Mouse (Mus musculus): ENCODE results near the gene Polr2a. TPM values are rescaled to one million over a fixed set of nuclear protein-coding genes. Genes with fewer than 3 reads are reported as not detected.
"Not testable (repeated sequence)": the region's sequence is repeated elsewhere in the genome, so short reads cannot be mapped to it uniquely, and the experiment has no call there.

Gene Polr2a
- polyA plus RNA-seq, 1 experiment from 2014 or later = 17.5 TPM

- Histone ChIP-seq H3K4me3 (no peak overlapping the region), H3K4me2 (replicated peaks) (no peak overlapping the region), H3K4me1 (0 out of 2 replicates have a peak, but pooled peaks cover 4% of the 10 kb centered on the region), H3K36me3 (no peaks in the 10 kb centered on the region), H3K9me3 (no peaks in the 10 kb centered on the region), H3K27me3 (no peaks in the 10 kb centered on the region), H3K27ac (replicated peaks) (no peak overlapping the region), H3K9ac (replicated peaks) (no peak overlapping the region)
- ATAC-seq (replicated peaks) = no peak
- WGBS = 81% methylated on average over 3 of the region's 3 CpGs
Measured at GRCm38 (mm10) chr11:69708614-69709265, 49.7 kb downstream of the Polr2a start.

- whole genome bisulfite sequencing = 84% methylated on average over 4 of the region's 4 CpGs
- Histone ChIP-seq H3K36me3 (no peaks in the 10 kb centered on the region), H3K4me3 (no peak overlapping the region)
Measured at GRCm38 (mm10) chr11:69707873-69708381, 50.5 kb downstream of the Polr2a start.

GRCm38 (mm10) chr11:69707480-69707847, 51.0 kb downstream of the Polr2a start:
- H3K4me3 ChIP-seq = no peak overlapping the region
- H3K27me3 ChIP-seq = no peaks in the 10 kb centered on the region
- H3K4me1 ChIP-seq = 0 out of 2 replicates have a peak, but pooled peaks cover 4% of the 10 kb centered on the region
- no peak for ATAC-seq (replicated peaks)
- H3K9ac ChIP-seq (replicated peaks) = no peak overlapping the region
- no peak overlapping the region for H3K27ac ChIP-seq (replicated peaks)
- no peaks in the 10 kb centered on the region for H3K36me3 ChIP-seq
- H3K9me3 ChIP-seq = no peaks in the 10 kb centered on the region
- WGBS = 86% methylated on average over 4 of the region's 4 CpGs
- no peak overlapping the region for H3K4me2 ChIP-seq (replicated peaks)

More at GRCm38 (mm10) chr11:69707873-69708381, 50.5 kb downstream of the Polr2a start:
- no peaks in the 10 kb centered on the region for H3K27me3 ChIP-seq
- no peak for ATAC-seq (replicated peaks)
- no peak overlapping the region for H3K4me2 ChIP-seq (replicated peaks)
- no peak overlapping the region for H3K27ac ChIP-seq (replicated peaks)
- no peak overlapping the region for H3K9ac ChIP-seq (replicated peaks)
- no peaks in the 10 kb centered on the region for H3K9me3 ChIP-seq
- 0 out of 2 replicates have a peak, but pooled peaks cover 4% of the 10 kb centered on the region for H3K4me1 ChIP-seq

DNA sequence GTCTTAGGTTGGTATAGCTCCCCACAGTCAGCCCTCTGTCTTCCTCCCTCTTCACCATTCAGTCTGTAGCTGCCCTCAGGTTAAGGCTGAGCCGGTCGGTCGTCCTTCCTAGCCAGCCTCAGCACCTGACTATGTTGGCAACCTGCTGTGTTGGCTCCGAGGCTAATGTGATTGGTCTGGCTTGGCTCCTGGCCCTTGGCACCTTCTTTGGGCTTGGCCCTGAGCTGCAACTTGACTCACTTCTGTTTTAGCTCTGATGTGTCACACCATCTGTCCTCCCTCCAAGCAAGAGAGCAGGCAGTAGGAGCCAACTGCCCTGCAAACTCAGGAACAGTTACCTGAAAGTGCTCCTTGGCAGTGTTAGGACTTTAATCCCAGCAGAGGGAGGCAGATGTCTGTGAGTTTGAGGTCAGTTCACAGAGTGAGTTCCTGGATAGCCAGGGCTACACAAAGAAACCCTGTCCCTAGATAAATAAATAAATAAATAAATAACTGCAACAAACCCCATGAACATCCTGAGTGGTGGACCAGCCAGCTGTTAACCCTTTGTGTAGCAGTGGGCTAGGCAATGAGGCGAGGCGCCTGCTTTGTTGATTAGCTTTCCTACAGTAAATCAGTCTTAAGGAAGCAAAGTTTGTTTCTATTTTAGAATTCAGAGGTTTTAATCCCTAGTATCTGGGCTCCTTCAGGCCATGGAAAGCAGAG, 51.5 kb downstream of the Polr2a start:
- WGBS = 47% methylated on average over 6 of the region's 6 CpGs
- Histone ChIP-seq H3K27me3 (no peaks in the 10 kb centered on the region), H3K36me3 (no peaks in the 10 kb centered on the region), H3K4me1 (0 out of 2 replicates have a peak, but pooled peaks cover 4% of the 10 kb centered on the region), H3K9ac (replicated peaks) (no peak overlapping the region), H3K27ac (replicated peaks) (no peak overlapping the region), H3K4me3 (no peak overlapping the region), H3K4me2 (replicated peaks) (no peak overlapping the region), H3K9me3 (no peaks in the 10 kb centered on the region)
- no peak for ATAC-seq (replicated peaks)

- 52% methylated on average over 2 of the region's 2 CpGs for WGBS
- H3K4me2 ChIP-seq (replicated peaks) = no peak overlapping the region
- ATAC-seq (replicated peaks) = no peak
Measured at GRCm38 (mm10) chr11:69704613-69705010, 53.8 kb downstream of the Polr2a start.

GRCm38 (mm10) chr11:69703814-69704612, 54.4 kb downstream of the Polr2a start:
- Histone ChIP-seq H3K9ac (replicated peaks) (no peak overlapping the region), H3K4me3 (no peak overlapping the region), H3K4me2 (replicated peaks) (no peak overlapping the region), H3K36me3 (no peaks in the 10 kb centered on the region), H3K27me3 (no peaks in the 10 kb centered on the region), H3K27ac (replicated peaks) (no peak overlapping the region), H3K9me3 (no peaks in the 10 kb centered on the region), H3K4me1 (0 out of 2 replicates have a peak, but pooled peaks cover 4% of the 10 kb centered on the region)
- WGBS = 66% methylated on average over 8 of the region's 8 CpGs
- ATAC-seq (replicated peaks) = no peak

More at GRCm38 (mm10) chr11:69704613-69705010, 53.8 kb downstream of the Polr2a start:
- Histone ChIP-seq H3K27me3 (no peaks in the 10 kb centered on the region), H3K9me3 (no peaks in the 10 kb centered on the region), H3K27ac (replicated peaks) (no peak overlapping the region), H3K4me3 (no peak overlapping the region), H3K4me1 (0 out of 2 replicates have a peak, but pooled peaks cover 4% of the 10 kb centered on the region), H3K36me3 (no peaks in the 10 kb centered on the region), H3K9ac (replicated peaks) (no peak overlapping the region)

DNA sequence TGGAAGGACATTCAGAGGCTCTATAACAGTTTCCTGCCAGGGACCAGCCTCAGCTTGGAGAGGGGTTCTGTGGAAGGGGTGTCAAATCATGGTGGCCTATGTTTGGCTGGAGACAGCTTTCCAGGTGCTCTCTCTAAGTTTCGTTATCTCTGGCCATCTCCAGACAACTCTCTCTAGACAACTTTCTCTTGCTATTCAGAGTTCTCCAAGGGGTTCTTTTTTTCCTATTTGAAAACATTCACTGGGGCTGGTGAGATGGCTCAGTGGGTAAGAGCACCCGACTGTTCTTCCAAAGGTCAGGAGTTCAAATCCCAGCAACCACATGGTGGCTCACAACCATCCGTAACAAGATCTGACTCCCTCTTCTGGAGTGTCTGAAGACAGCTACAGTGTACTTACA, 55.1 kb downstream of the Polr2a start:
- 68% methylated on average over 3 of the region's 3 CpGs for WGBS
- H3K9me3 ChIP-seq; H3K4me2 ChIP-seq (replicated peaks); H3K27me3 ChIP-seq; H3K4me1 ChIP-seq; H3K9ac ChIP-seq (replicated peaks); ATAC-seq (replicated peaks); H3K36me3 ChIP-seq; H3K27ac ChIP-seq (replicated peaks); H3K4me3 ChIP-seq: not testable (repeated sequence)

- not testable (repeated sequence) for H3K4me1 ChIP-seq; H3K9ac ChIP-seq (replicated peaks); H3K36me3 ChIP-seq; H3K4me2 ChIP-seq (replicated peaks); H3K4me3 ChIP-seq; H3K27me3 ChIP-seq; H3K27ac ChIP-seq (replicated peaks); H3K9me3 ChIP-seq; ATAC-seq (replicated peaks)
- WGBS = 91% methylated on average over 10 of the region's 10 CpGs
Measured at GRCm38 (mm10) chr11:69702886-69703285, 55.6 kb downstream of the Polr2a start.

DNA sequence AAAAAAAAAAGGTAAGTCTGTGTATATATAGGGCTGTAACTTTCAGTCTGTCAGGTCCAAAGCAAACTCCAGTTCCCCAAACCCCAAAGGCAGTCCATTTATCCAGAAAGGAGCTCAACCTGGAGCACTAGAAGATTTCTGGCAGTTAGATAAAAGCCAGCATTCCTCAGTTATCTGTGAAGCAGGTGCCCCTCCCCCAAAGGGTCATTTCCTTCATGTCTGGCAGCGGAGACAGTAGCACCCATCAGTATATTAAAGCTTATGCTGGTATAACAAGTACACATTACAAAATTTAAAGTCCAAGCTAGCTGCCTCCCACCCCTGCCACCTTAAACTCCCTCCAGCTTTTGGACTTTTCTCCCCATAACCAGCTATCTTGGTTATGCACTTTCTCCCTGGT, 58.8 kb downstream of the Polr2a start:
- ATAC-seq (replicated peaks) = no peak
- no peak overlapping the region for H3K4me3 ChIP-seq
- H3K4me2 ChIP-seq (replicated peaks) = no peak overlapping the region
- 86% methylated on average over 1 of the region's 1 CpGs for WGBS
- H3K27ac ChIP-seq (replicated peaks) = no peak overlapping the region
- H3K9ac ChIP-seq (replicated peaks) = no peak overlapping the region
- no peaks in the 10 kb centered on the region for H3K27me3 ChIP-seq
- no peaks in the 10 kb centered on the region for H3K9me3 ChIP-seq
- H3K36me3 ChIP-seq = no peaks in the 10 kb centered on the region
- peaks cover 12% of the 10 kb centered on the region for H3K4me1 ChIP-seq

GRCm38 (mm10) chr11:69698574-69698973, 59.9 kb downstream of the Polr2a start:
- no peak overlapping the region for H3K27ac ChIP-seq (replicated peaks)
- H3K9me3 ChIP-seq = no peaks in the 10 kb centered on the region
- no peak for ATAC-seq (replicated peaks)
- H3K9ac ChIP-seq (replicated peaks) = no peak overlapping the region
- H3K36me3 ChIP-seq = no peaks in the 10 kb centered on the region
- H3K4me1 ChIP-seq = peaks cover 12% of the 10 kb centered on the region
- no peak overlapping the region for H3K4me2 ChIP-seq (replicated peaks)
- no peak overlapping the region for H3K4me3 ChIP-seq
- H3K27me3 ChIP-seq = no peaks in the 10 kb centered on the region
- 77% methylated on average over 5 of the region's 5 CpGs for WGBS

GRCm38 (mm10) chr11:69697396-69697795, 61.0 kb downstream of the Polr2a start:
- H3K4me1 ChIP-seq = peaks cover 12% of the 10 kb centered on the region
- no peaks in the 10 kb centered on the region for H3K36me3 ChIP-seq
- no peaks in the 10 kb centered on the region for H3K27me3 ChIP-seq
- no peak overlapping the region for H3K4me2 ChIP-seq (replicated peaks)
- no peak overlapping the region for H3K9ac ChIP-seq (replicated peaks)
- WGBS = 88% methylated on average over 3 of the region's 3 CpGs
- no peak overlapping the region for H3K27ac ChIP-seq (replicated peaks)
- H3K4me3 ChIP-seq = no peak overlapping the region
- ATAC-seq (replicated peaks) = no peak
- H3K9me3 ChIP-seq = no peaks in the 10 kb centered on the region

Measured in forebrain, embryonic 15.5 days (tissue).